Mouse (Mus musculus): ENCODE measurements around the gene Tbc1d16.
"Not testable (repeated sequence)": the region's sequence is repeated elsewhere in the genome, so short reads cannot be mapped to it uniquely, and the experiment has no call there.

The Tbc1d16 gene

DNA sequence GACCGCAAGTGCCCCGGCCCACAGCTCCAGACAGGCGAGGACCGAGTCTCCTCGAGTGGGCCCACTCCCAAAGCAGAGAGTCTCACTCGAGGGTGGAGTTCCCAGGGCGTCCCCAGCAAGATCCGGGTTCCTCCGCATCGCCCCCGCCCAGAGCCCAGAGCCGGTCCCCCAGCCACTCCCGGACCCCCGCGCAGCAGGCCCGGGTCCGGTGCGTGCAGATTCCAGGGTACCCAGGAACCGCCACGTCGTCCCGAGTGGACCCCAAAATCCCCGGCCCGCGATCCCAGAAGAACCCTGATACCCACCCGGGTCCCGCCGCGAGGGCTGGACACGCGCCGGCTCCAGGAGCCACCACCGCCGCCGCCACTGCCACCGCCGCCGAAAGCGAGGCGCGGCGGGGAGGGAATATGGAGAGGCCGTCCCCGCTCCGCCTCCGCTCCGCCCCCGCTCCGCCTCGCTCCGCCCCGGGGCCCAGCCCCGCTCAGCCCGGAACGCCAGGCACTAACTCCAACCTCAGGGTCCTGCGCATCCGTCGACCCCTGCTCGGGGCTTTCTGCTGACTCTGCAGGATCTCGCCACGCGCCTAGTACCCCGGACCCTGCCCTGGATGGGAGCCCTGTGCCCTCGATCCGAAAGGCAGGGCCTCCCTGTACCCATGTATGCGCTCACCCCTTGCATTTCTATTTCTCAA is at the start of gene Tbc1d16, which contains the start of gene Ccdc40:
Gene Tbc1d16 (minus strand): TSS at position 409 of the 691 bp plus-strand sequence.
Gene Ccdc40 (plus strand): TSS at position 482 of the 691 bp plus-strand sequence.
- peak; percentile 78 for DNase-seq (ENCODE audit: low read depth)

DNA sequence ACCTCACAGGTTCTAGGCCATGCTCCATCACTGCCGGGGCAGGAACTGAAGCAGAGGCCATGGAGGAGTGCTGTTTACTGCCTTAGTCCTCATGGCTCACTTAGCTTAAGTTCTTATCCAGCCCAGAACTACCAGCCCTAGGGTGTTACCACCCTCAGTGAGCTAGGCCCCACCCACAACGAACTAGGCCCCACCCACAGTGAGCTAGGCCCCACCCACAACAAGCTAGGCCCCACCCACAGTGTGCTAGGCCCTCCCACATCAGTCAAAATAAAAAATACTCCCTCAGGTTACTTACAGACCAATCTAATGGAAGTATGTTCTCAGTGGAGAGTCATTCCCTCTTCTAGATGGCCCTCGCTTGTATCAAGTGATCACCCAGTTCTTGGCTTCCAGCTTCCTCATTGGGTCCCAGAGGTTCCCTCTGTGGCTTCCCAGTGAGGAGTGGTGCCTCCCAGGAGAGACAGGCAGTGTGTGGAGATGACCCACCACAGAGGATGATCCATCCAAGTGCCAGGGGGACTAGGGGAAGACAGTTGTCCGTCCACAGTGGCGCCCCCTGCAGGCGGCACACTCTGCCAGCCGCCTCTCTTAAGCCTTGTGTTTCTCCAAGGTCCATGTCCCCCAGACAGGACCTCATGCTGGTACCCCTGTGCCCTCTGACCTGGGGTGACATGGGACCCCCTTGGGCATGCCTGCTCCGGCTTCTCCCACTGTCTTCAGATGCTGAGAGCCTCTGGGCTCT is 45.1 kb upstream of the Tbc1d16 start:
- DNase-seq (ENCODE audit: low read depth), result peak; percentile 35

DNA sequence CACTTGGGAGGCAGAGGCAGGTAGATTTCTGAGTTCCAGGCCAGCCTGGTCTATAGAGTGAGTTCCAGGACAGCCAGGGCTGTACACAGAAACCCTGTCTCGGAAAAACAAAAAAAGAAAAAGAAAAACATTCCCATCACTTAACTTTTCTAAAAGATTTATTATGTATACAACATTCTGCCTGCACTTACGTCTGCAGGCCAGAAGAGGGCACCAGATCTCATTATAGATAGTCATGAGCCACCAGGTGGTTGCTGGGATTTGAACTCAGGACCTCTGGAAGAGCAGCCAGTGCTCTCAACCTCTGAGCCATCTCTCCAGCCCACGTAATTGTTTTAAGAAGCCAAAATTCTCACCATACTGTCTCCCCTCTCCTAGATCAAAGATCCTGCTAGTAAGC is 44.2 kb upstream of the Tbc1d16 start:
- DNase-seq (ENCODE audit: low read depth), result peak; percentile 25

DNA sequence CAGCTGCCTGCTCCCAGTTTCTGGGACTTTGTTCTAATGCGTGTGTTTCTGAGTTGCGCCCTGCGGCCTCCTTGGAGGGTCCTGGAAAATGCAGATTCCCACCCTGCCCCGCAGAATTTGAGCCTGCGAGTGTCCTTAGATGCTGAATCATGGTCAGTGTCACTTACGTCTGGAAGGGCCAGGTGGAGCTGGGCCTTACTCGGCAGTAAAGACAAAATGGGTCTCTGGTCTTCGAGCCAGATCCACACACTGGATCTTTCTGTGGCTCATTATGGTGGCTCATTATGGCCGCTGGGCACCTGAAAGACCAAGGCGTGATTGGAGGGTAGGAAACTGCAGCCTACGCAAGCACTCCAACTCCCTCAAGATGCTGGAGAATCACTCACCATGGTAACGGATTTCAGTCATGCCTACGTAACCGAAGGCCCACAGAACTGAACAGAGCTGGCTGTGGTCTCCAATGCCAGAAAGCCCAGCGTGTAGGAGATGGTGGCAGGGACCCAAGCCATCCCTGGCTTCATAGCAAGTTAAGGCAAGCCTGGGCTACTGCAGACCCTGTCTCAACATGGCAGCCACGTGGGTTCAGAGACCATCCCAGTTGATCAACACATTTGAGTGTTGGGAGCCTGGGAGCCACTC is 40.4 kb upstream of the Tbc1d16 start:
- DNase-seq (ENCODE audit: low read depth), result no peak

DNA sequence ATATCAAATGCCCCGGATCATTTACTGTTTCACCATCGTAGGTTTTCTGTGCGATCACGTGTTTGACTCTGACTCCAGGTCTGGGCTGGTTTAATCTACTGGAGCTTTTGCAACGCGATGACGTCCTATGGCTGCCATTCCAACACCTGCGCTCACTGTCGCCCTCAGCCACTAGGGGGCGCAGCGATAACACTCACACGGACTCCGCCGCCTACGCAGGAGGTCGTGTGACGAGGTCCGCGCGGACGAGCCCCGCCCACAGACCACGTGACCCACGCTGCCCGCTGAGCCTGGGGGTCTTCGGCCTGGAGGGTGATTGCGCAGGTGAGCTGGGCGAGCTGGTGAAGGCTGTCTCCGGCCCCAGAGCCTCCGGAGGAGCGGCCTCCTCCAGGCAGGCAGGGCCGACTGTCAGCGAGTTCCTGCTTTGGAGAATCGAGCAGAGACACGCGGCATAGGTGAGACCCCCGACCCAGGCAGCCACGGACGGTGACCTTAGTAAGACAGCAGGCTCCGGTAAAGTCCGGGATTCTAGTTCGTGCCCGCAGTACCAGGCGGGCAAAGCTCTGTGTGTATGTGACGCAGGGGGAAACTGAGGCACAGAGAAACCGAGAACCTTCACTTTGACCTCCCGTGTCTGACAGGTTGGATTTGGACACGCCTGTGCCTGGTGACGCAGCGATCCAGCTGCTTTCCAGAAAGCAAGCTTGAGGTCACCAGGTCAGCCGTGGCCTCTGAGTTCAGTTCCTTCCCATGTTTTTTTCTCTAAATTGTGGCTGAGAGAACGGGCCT is 39.7 kb upstream of the Tbc1d16 start, which contains the start of gene Gaa:
Gene Gaa (plus strand): TSS at position 120 of the 789 bp plus-strand sequence.
- DNase-seq (ENCODE audit: low read depth), result peak; percentile 99

DNA sequence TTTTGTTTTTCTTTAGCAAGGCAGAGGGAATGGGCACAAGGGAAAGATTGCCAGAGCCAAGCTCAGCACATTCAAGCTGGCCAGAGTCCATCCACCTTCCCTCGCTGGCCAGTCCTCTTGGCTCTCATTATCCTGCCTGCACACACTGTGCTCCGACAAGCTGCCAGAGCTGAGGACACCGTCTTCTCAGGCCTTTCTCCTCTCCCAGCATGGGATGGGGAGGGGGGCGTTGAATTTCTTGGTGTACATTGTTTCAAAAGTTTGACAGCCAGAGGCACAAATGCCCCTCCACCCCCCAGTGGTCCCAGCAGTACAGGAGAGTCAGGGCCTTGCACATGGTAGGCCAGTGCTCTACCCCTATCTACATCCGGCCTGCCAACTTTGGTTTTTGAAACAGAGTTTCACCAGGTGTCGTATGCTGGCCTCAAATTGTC is 39.0 kb upstream of the Tbc1d16 start:
- peak; percentile 51 for DNase-seq (ENCODE audit: low read depth)

DNA sequence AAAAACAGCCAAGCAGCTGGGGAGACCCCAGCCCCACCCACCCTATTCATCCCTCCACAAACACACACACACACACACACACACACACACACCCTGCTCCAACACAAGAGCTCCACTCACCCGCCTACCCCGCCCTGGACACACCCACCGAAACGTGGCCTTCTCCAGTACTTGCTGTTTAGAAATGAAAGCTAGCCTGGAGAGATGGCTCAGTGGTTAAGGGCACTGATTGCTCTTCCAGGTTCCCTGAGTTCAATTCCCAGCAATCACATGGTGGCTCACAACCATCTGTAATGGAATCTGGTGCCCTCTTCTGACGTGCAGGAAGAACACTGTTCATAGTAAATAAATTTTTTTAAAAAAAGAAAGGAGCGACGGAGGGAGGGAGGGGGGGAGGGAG is 37.5 kb upstream of the Tbc1d16 start:
- peak; percentile 11 for DNase-seq (ENCODE audit: low read depth)

DNA sequence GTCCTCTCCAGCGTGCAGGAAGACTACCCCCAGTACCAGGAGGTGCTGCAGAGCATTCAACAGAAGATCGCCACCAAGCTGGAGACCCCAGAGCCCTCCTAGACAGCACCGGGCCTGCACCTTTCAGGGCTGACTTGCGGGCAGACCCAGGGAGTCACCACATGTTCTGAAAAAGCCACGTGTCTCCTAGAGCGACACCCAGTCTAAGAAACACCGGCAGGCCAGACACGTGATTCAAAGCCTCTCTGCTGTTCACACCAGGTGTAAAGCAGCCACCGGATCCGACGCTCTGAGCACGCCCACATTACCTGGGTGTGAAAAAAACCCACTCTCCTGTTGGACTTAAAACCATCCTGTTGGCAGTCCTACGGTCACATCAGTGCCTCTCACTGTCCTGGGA is 36.1 kb upstream of the Tbc1d16 start:
- DNase-seq (ENCODE audit: low read depth), result no peak

DNA sequence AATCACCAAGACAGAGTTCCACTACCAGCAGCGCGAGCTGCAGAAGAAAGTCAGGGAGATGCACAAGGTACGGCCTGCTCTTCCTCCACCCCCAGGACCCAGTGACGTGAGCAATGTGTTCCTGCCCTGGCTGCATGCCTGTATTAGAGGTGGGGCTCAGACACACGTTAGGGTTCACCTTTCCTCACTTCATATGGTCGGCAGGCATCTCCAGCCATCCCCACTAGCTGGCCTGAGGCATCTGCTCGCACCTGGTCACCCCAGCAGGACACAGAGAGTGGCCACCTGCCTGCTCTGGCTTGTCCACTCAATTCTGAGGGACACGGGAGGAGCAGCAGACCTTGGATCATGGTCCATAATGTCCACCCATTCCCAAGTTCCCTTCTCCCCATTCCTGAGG is 31.7 kb upstream of the Tbc1d16 start:
- DNase-seq (ENCODE audit: low read depth), result no peak

DNA sequence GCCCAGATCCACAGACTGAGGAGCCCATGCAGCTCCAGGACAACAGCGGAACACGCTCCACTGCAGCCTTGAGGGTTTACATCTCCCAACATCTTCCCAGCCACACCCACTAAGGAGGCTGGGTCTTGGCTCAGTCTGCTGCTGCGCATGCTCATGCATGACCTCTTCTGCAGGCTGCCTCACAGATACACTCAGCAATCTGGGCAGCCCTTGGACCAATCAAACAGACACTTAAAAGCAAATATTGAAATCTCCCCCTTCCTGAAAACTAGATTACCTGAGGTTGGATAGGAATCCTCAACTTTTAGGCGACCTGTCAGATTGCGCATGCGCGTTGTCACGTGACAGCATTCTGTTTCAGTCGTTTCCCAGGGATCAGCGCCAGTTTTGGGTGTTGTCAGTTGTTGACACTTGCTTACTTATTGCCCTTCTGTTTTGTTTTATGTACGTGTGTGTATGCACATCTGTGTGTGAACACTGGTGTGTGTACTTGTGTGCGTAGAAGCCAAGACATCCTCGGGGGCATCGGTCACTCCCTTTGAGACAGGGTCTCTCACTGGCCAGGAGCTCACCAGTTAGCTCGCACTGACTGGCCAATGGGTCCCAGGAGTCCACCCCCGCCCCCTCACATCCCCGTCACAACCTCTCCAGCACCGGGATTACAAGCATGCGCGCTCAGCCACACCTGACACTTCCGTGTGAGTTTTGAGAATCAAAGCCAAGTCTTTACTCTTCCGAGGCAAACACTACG is 30.4 kb upstream of the Tbc1d16 start:
- DNase-seq (ENCODE audit: low read depth), result peak; percentile 22

DNA sequence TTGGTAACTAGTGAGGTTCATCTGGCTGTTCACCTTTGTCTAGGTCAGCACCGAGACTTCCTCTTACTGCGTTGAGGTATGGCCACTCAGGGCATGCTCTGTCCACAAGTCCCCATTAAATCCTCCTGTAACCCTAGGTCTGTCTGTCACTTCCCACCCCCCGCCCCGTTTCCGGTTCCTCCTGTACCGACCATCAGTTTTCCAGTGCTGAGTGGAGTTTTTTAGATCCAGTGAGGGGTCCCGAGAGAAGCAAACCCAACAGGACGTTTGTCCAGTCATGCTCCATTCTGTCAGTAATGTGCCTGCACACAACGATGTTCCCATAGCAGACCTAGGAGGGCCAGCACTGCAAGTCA is 29.9 kb upstream of the Tbc1d16 start:
- no peak for DNase-seq (ENCODE audit: low read depth)

DNA sequence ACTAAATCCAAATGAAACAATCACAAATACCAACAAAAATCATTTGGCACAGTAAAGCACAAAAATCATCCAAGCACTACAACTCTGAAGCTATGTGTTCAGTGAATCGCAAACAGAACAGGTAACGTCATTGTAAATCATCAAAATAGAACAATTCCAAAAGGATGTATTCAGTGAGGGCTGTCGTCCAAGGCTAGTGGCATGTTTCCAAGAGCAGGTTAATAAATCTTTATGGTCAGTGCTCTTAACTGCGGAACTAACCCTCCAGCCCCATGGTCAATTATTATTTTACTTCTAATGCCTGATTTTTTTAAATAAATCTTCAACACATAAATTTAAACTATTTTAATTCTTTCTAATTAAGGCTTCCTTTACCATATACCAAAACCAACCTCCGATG is 28.3 kb upstream of the Tbc1d16 start:
- not testable (repeated sequence) for DNase-seq (ENCODE audit: low read depth)

DNA sequence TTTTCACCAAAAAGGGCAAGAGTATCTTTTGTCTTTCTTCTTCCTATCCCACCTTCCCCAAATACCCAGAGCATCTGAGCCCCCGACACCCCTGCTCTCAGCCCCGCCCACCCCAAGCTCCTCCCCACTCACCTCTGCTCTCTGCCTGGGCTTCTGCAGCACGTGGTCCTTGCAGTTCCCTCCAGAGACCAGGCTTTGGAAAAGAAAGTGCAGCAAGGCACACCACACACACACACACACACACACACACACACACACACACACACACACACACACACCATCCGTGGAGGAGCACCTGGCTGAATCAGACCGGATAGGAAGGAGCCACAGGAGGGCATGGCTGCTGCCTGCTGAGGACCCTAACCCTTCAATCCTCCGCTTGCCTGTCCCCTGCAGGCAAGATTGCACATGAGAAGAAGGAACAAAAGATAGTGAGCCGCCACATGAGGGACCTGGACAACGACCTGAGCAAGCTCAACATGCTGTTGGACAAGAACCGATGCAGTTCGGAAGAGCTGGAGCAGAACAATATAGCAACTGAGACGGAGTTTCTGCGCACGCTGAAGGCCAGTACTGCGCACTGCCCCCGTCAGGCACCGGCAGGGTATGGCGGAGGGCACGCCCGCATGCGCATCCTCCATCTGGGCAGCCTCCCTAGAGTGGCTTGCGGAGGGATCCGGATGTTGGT is 24.7 kb upstream of the Tbc1d16 start:
- DNase-seq (ENCODE audit: low read depth), result peak; percentile 44

DNA sequence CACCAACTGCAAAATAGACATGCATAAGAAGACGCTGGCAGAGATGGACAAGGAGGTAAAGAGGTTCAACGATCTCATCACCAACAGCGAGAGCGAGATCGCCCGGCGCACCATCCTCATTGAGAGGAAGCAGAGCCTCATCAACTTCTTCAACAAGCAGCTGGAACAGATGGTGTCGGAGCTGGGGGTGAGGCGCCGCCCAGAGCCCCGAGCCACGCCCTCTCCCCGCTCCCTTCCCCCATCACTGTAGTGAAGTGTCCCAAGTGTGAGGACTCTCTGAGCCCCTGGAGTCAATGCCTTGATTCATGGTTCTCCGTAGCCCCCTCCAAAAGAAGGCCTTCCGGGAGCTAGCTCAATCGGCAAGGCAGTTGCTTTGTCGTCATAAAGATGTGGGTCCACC is 22.7 kb upstream of the Tbc1d16 start:
- no peak for DNase-seq (ENCODE audit: low read depth)

DNA sequence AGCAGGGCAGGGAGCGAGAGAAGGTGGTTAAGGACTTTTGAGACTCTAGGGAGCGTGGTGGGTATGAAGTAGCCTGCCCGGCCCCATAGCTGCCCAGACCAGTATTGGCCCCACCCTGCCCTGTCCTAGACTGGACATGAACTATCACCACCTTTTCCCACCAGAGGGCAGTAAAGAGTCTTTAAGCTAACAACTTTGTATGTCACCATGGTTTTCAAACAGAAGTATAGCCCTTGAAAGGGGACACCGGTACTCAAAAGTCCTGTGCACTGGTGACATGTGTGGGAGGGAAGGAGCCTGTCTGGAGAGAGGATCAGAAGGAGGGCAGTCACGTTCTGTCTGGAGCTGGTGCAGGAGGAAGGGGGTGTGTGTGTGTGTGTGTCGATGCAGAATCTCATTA is 20.7 kb upstream of the Tbc1d16 start:
- peak; percentile 89 for DNase-seq (ENCODE audit: low read depth)

DNA sequence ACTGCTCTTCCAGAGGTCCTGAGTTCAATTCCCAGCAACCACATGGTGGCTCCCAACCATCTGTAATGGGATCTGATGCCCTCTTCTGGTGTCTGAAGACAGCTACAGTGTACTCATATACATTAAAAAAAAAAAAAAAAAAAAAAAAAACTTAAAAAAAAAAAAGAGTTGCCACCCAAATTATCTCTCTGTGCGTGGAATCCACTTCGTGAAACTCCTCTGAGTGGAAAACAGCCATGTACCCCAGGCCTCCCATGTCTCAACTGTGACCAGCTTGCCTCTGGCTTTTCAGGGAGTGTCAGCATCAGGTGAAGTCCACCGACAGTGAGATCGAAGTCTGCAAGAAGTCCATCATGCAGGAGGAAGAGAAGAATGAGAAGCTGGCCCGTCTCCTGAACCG is 17.2 kb upstream of the Tbc1d16 start:
- not testable (repeated sequence) for DNase-seq (ENCODE audit: low read depth)

DNA sequence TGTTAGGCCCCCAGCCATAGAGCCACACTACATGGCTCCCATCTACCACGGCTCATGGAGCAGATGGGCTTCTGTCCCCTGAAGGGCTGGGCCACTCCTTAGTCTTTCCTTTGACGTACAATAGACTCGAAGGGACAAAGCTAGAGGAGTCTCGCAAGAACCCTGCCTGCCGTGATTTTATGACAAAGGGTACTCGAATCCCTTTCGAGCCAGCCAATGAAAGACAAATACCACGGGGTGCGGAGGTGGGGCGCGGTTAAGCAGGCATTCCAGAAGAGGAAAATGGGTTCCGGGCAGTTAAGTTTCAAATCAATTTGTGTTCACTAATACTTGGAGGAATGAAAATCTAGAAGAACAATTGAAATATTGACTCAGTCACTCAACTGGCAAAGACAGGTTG is 11.2 kb upstream of the Tbc1d16 start:
- DNase-seq (ENCODE audit: low read depth), result no peak

DNA sequence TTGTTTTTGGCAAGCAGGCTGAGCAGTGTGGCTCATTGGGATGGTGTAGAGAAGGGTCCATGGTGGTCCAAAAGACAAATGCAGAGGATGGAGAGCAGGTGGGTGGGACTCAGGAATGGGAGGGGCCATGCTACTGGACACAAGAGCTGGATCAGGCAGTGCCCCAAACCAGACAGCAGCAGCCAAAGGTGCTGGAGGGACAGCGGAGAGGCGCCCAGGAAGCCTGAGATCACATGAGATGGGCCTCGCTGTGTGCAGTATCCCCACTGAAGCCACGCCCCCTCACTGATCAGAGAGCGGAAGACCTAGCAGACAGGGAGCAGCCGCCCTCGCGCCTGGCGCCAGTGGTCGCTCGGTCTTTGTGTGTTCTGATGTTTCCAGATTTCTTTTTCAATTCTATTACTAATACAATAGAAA is 10.0 kb upstream of the Tbc1d16 start:
- DNase-seq (ENCODE audit: low read depth), result no peak

DNA sequence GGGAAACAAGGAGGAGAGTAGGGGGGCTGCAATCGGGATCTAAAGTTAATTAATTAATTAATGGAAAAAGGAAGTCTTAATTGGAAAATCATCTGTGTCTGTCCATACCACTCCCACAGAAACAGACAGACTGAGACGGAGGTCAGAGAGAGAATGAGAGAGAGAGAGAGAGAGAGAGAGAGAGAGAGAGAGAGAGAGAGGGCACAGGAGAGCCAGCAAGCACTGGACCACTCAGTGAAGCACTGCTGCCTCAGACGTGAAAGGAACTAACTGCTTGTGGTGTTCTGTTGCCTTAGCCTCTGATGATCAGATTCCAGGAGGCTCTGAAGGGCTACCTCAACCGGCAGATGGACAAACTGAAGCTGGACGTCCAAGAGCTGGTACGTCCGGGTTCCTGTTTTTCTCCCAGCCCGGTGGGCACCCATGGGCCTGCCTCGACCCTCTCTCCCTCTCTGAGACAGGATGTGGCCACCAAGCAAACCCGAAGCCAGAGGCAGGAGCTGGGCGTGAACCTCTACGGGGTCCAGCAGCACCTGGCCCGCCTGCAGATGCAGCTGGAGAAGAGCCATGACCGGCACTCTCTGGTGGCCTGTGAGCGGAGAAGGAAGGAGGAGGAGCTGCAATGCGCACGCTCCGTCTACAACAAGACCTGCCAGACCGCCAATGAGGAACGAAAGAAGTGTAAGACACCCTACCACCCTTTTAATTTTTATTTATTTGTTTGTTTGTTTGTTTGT is 9.4 kb upstream of the Tbc1d16 start:
- no peak for DNase-seq (ENCODE audit: low read depth)

DNA sequence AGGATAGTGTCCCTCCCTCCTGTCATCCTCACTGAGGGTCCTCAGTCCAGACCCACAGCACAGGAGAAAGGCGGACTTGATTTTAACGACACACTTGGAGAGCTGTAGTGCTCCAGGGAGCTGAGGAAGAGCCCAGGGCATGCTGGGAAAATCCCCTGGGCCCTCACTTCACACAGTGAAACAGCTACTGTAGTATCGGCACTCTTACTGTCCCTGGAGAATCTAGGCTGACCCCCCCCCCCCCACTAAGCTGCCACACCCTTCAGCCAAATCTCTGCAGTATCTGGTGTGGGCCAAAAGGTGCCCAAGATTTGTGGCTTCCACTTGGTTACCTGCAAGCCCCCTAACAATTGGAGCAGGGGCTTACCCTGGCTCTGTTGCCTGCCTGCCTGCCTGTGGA is 8.7 kb upstream of the Tbc1d16 start:
- no peak for DNase-seq (ENCODE audit: low read depth)

All from NIH3T3 (cell line).